Mouse (Mus musculus) cortical plate, adult 2 months (tissue): ENCODE results near the gene Rhbdf1. TPM values are rescaled to one million over a fixed set of nuclear protein-coding genes. Genes with fewer than 3 reads are reported as not detected.

ENCODE experiments used
- H3K27ac ChIP-seq: fragments of 200-500 bp; 2 replicates; pipeline ENCODE4 v1.5.1; 2012; ENCODE audit warnings: low read length, control low read depth, inconsistent platforms; ENCODE audit not compliant: insufficient read depth
- H3K4me1 ChIP-seq: fragments of 200-500 bp; 2 replicates; pipeline ENCODE4 v1.6.1; 2011; ENCODE audit warnings: low read length; ENCODE audit not compliant: control insufficient read depth, insufficient read depth
- H3K4me3 ChIP-seq: fragments of 200-500 bp; 2 replicates; pipeline ENCODE4 v1.5.1; 2011; ENCODE audit warnings: mild to moderate bottlenecking, low read length, control low read depth; ENCODE audit not compliant: insufficient read depth
- CTCF ChIP-seq: fragments of 200-500 bp; IDR thresholded peaks from 2 replicates; pipeline ENCODE4 v1.5.1; 2011; ENCODE audit warnings: mild to moderate bottlenecking, control low read depth, low read length; ENCODE audit not compliant: insufficient read depth; ENCODE audit errors: extremely low read depth
- POLR2A ChIP-seq: fragments of 200-500 bp; IDR thresholded peaks from 2 replicates; pipeline ENCODE4 v1.6.1; 2011; ENCODE audit warnings: mild to moderate bottlenecking, low read length, control low read depth; ENCODE audit not compliant: insufficient read depth; ENCODE audit errors: extremely low read depth
- polyA plus RNA-seq: library from polyadenylated mRNA; depleted of rRNA; stranded (reverse); fragments of >200 nt; gene quantifications from 2 replicates; pipeline ENCODE4 v1.2.3, GENCODE M21; 2012

Rhbdf1 gene
- polyA plus RNA-seq, 1 experiment, result 26.9 TPM

DNA sequence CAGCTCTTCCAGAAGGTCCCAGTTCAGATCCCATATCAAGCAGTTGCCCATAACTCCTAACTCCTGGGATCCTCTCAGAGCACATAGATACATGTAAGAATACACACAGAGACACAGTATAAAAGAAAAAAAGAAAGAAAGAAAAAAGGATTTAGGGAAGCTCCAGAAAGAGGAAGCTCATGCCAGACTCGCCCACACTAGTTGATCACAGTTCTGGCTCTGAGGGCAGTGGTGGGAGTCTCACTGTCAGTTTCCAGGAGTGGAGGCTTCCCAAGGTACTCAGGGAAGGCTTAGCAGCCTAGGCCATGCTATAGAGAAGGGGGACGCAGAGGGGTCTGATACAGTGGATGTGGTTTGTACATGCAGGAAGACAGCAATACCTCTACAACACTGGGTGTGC, 9.0 kb upstream of the Rhbdf1 start:
- H3K4me3 ChIP-seq, result no peak overlapping the region
- peaks cover 18% of the 10 kb centered on the region for H3K4me1 ChIP-seq
- no peak overlapping the region for H3K27ac ChIP-seq
- TF ChIP-seq CTCF (no peak), POLR2A (no peak)

DNA sequence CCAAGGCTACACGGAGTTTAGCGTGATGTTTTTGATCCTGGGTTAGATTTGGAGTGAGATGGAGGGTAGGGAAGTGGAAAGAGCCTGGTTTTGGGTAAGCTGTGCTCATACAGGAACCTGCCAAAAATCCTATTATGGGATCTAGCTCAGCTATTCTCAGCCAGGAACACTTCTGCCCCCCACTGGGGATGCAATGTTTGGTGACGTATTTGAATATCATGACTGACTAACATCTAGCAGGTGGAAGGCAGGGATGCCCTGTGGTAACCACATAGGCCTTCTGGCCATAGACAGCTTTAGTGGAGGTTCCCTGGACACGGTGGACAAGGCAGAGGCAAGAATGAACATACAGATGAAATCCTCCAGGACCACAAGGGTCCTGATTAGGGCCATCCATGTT, 8.1 kb upstream of the Rhbdf1 start:
- H3K27ac ChIP-seq, result peak overlapping the region; percentile 82

DNA sequence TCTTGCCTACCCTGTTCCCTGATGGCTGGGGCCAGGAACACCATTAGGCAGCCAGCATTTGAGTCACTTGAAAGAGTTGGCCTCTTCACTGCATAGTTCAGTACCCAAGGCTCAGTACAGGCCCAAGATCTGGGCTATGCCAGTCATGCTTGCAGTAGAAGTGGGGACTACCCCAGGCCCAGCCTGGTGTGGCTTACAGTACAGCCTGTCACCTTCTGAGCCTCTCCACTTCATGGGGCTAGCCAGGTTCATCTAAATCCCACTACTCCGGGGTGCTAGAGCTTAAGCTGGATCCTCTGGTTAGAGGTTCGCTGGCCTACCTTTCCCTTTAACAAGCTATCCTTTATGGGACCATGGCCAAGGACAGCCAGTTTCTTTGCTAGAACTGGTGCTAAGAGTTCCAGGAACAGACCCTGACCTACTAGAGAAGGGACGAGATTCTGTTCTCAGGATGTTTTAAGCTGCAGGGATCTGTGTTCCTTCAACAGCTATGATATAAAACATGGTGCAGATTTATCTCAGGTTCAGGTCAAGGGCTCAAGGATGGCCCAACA, 6.3 kb upstream of the Rhbdf1 start:
- Histone ChIP-seq H3K27ac (no peak overlapping the region), H3K4me1 (peaks cover 11% of the 10 kb centered on the region), H3K4me3 (no peak overlapping the region)
- TF ChIP-seq CTCF, result no peak
- TF ChIP-seq POLR2A, result no peak

More for the DNA sequence above, 8.1 kb upstream of the Rhbdf1 start:
- TF ChIP-seq CTCF (no peak), POLR2A (no peak)
- H3K4me3 ChIP-seq, result no peak overlapping the region
- H3K4me1 ChIP-seq, result peaks cover 14% of the 10 kb centered on the region

DNA sequence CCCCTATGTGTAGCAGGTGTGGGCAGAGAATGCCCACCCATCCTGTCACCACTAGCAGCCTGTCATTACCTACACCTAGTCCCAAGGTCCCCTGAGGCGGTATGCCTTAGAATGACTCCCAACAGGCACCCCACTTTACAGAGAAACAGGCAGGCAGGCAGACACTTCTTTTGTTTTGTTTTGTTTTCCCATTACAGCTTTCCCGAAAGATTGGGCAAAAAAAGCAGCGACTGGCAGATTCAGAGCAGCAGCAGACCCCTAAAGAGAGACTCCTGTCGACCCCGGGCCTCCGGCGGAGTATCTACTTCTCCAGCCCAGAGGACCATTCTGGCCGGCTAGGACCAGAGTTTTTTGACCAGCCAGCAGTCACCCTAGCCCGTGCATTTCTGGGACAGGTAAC, 5.5 kb upstream of the Rhbdf1 start:
- H3K27ac ChIP-seq, result no peak overlapping the region
- H3K4me1 ChIP-seq, result peaks cover 11% of the 10 kb centered on the region
- H3K4me3 ChIP-seq, result no peak overlapping the region
- TF ChIP-seq POLR2A (no peak), CTCF (no peak)

DNA sequence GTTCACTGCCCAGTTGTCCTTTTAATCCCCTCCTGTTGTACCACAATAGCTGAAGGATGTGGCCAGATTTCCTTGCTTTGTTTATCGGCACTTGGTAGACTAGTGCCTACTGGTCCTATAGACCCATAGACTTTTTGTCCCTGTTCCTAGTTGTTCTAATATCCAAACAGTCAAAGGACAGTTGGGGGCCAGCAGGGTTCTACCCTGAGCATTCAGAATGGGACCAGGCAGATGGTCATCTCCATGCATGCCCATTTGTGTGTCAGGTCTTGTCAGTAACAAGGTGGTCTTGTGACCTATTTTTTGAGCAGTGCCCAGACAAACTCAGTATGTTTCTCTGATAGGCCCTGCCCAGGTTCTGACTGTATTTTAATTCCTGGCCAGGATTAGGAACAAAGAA, 4.9 kb upstream of the Rhbdf1 start:
- Histone ChIP-seq H3K4me1 (peaks cover 13% of the 10 kb centered on the region), H3K4me3 (peak overlapping the region; percentile 52), H3K27ac (peak overlapping the region; percentile 94)
- no peak for TF ChIP-seq CTCF
- no peak for TF ChIP-seq POLR2A

DNA sequence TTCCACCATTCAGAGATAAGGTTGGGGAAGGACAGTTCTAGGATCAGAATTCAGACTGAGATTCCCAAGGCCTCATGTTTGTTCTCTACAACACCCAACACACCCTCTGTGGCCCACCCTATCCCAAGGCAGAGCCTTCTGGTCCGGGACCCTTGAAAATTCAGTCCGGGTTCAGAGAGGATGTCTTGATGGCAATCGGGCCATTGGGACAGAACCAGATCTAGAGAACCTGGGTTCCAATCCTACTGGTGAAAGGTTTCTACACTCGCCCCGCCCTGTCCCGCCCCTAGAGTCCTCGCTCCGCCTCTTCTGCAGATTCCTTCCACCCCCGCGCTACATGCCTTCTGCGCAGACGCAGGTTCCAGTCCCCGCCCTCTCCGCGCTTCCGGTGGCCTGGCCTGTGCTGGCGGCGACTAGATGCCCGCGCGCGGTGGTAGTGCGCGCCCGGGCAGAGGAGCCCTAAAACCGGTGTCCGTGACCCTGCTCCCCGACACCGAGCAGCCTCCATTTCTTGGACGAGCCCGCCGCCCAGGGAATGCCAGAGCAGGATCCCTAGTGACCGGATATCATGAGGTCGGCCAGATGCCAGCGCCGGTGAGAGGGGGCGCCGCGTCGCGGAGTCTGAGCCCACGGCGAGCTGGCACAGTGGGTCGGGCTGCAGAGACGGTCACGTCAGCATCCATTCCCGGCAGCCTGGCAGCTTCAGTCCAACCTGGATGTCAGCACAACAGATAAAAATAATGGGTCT, 4.2 kb upstream of the Rhbdf1 start, which contains the start of gene Mpg:
TSS of gene Mpg (plus strand) at position 382 of the 748 bp plus-strand sequence.
- Histone ChIP-seq H3K4me3 (peak within 1 kb of the TSS; percentile 52), H3K27ac (peak within 1 kb of the TSS; percentile 94), H3K4me1 (peaks cover 13% of the 10 kb centered on the region)
- TF ChIP-seq POLR2A (peak; percentile 66), CTCF (no peak)

DNA sequence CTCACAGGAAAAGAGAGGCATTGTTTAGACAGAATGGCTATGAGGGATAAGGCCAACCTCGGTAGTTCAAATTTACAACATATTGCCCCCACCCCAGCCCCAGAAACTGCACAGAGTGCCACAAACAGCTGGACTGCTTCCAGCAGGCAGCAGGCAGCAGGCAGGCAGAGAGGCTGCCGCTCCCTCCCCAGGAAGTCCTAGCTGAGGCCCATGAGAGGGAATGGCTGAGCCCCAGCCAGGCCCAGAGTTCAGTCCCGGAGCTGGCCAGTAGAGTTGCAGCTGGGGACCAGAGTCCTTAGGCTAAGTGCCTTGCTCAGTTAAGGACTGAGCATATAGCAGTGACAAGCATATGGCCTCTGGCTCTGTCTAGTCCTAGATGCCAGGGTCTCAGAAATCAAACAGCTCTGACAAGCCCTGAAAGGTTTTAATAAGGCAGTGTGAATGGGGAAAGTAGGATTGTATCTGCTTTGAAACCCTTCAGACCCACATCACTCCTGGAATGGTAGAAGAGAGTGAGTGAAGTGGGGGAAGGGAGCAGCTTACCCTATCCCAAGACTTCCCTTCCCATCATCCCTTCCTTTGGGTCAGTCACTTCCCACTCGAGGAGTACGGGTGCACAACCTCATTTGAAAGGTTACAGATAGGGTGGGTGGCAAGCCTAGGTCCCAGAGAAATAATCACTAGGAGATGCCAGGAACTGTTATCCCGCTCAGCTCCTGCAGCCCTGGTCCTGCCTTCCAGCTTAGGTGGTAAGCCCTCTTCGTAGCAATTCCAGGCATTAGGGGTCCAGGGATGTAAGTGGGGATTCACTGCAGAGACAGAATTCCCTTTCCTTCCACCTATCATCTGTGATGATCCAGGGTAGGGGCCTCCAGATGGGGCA, 3.4 kb upstream of the Rhbdf1 start:
- Histone ChIP-seq H3K4me3 (no peak overlapping the region), H3K4me1 (peaks cover 9% of the 10 kb centered on the region), H3K27ac (no peak overlapping the region)
- TF ChIP-seq CTCF, result no peak
- TF ChIP-seq POLR2A, result no peak

DNA sequence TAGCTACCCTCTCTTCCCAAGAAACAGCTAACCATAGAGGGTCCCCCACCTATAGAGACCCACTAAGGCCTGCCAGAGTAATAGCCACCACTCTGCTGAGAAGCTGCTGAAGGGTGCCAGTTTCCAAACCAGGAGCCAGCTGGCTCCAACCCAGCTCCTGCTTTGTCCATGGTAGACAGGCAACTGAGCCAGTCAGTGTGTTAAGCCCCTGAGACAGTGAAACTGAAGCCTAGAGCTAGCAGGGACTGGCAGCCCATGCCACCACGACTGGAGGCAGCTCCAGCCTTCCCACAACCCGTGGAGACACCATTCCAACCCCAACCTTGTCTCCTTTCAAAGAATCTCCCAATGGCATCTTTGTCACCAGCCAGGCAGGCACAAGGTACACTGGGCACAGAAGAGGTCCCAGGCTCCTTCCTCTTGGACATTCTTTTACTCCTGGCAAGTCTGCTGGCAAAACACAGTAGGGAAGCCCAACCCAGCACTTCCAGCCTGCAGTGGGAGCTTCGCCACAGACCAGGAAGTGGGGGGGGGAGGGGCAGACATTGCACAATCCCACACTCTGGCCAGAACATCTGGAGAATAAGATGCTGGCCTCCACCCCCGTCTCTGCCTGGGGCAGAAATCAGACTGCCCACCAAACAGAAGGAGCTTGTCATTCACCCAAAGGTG, 2.5 kb upstream of the Rhbdf1 start:
- H3K4me1 ChIP-seq, result peaks cover 6% of the 10 kb centered on the region
- TF ChIP-seq CTCF (no peak), POLR2A (no peak)
- no peak overlapping the region for H3K4me3 ChIP-seq
- no peak overlapping the region for H3K27ac ChIP-seq
